Mouse (Mus musculus): Measurements from ENCODE around the gene Aurkaip1. TPM values are rescaled to one million over a fixed set of nuclear protein-coding genes. Genes with fewer than 3 reads are reported as not detected.
A peak's percentile ranks its signal among the peaks of the same experiment; 100 is the strongest.

Aurkaip1 gene
- polyA plus RNA-seq, 1 experiment from 2014 or later = 121 TPM

- WGBS (ENCODE audit: insufficient replicate concordance) = 89% methylated on average over 5 of the region's 5 CpGs
- Histone ChIP-seq H3K27me3 (ENCODE audit: control insufficient read depth, insufficient read depth, low read length) (peaks cover 5% of the 10 kb centered on the region; the same call in 1 of the 2 replicates), H3K4me3 (ENCODE audit: low read depth, low read length) (no peak overlapping the region), H3K4me1 (ENCODE audit: control insufficient read depth, insufficient read depth, low read length) (peaks cover 35% of the 10 kb centered on the region), H3K9me3 (replicated peaks; ENCODE audit: control insufficient read depth, low read length) (no peaks in the 10 kb centered on the region), H3K36me3 (ENCODE audit: control insufficient read depth, insufficient read depth, low read length) (no peaks in the 10 kb centered on the region; the same call in 1 of the 2 replicates), H3K27ac (ENCODE audit: low read depth, low read length) (no peak overlapping the region), H3K9ac (ENCODE audit: low read depth, low read length) (no peak overlapping the region), H3K4me2 (no peak overlapping the region)
- ATAC-seq (replicated peaks; ENCODE audit: insufficient number of reproducible peaks, low FRiP score, low TSS enrichment) = no peak
These were observed 12.2 kb downstream of the Aurkaip1 start for GRCm38 (mm10) chr4:155843231-155843630.

- ATAC-seq (replicated peaks; ENCODE audit: insufficient number of reproducible peaks, low FRiP score, low TSS enrichment) = peak; percentile 91
- no peaks in the 10 kb centered on the region for H3K9me3 ChIP-seq (replicated peaks; ENCODE audit: control insufficient read depth, low read length)
- peak within 1 kb of the TSS; percentile 84 for H3K9ac ChIP-seq (ENCODE audit: low read depth, low read length)
- no peaks in the 10 kb centered on the region for H3K36me3 ChIP-seq (ENCODE audit: control insufficient read depth, insufficient read depth, low read length)
- H3K4me2 ChIP-seq = peak within 1 kb of the TSS; percentile 98
- peak within 1 kb of the TSS; percentile 41; the same call in 1 of the 2 replicates for H3K27ac ChIP-seq (ENCODE audit: low read depth, low read length)
- H3K4me1 ChIP-seq (ENCODE audit: control insufficient read depth, insufficient read depth, low read length) = peaks cover 11% of the 10 kb centered on the region
- H3K4me3 ChIP-seq (ENCODE audit: low read depth, low read length) = peak within 1 kb of the TSS; percentile 83
- 2% methylated on average over 52 of the region's 65 CpGs for WGBS (ENCODE audit: insufficient replicate concordance)
- H3K27me3 ChIP-seq (ENCODE audit: control insufficient read depth, insufficient read depth, low read length) = no peaks in the 10 kb centered on the region
These were observed 16.0 kb downstream of the Aurkaip1 start, which contains the start of gene Dvl1 for GRCm38 (mm10) chr4:155846871-155847578. Gene Dvl1 (plus strand): TSS chr4:155847402.

GRCm38 (mm10) chr4:155847591-155848352 is 16.7 kb downstream of the Aurkaip1 start:
- peak; percentile 20; the same call in 1 of the 2 replicates for ATAC-seq (replicated peaks; ENCODE audit: insufficient number of reproducible peaks, low FRiP score, low TSS enrichment)
- no peaks in the 10 kb centered on the region for H3K36me3 ChIP-seq (ENCODE audit: control insufficient read depth, insufficient read depth, low read length)
- H3K4me1 ChIP-seq (ENCODE audit: control insufficient read depth, insufficient read depth, low read length) = peaks cover 11% of the 10 kb centered on the region
- peak overlapping the region; percentile 98 for H3K4me2 ChIP-seq
- H3K9ac ChIP-seq (ENCODE audit: low read depth, low read length) = peak overlapping the region; percentile 84
- H3K27me3 ChIP-seq (ENCODE audit: control insufficient read depth, insufficient read depth, low read length) = no peaks in the 10 kb centered on the region
- H3K9me3 ChIP-seq (replicated peaks; ENCODE audit: control insufficient read depth, low read length) = no peaks in the 10 kb centered on the region
- peak overlapping the region; percentile 41; the same call in 1 of the 2 replicates for H3K27ac ChIP-seq (ENCODE audit: low read depth, low read length)
- 3% methylated on average over 59 of the region's 69 CpGs for WGBS (ENCODE audit: insufficient replicate concordance)
- H3K4me3 ChIP-seq (ENCODE audit: low read depth, low read length) = peak overlapping the region; percentile 83

- ATAC-seq (replicated peaks; ENCODE audit: insufficient number of reproducible peaks, low FRiP score, low TSS enrichment) = no peak
- Histone ChIP-seq H3K4me1 (ENCODE audit: control insufficient read depth, insufficient read depth, low read length) (peaks cover 11% of the 10 kb centered on the region), H3K9me3 (replicated peaks; ENCODE audit: control insufficient read depth, low read length) (no peaks in the 10 kb centered on the region), H3K27ac (ENCODE audit: low read depth, low read length) (no peak overlapping the region), H3K4me2 (peak overlapping the region; percentile 98), H3K9ac (ENCODE audit: low read depth, low read length) (peak overlapping the region; percentile 84; the same call in 1 of the 2 replicates), H3K27me3 (ENCODE audit: control insufficient read depth, insufficient read depth, low read length) (no peaks in the 10 kb centered on the region), H3K4me3 (ENCODE audit: low read depth, low read length) (peak overlapping the region; percentile 83), H3K36me3 (ENCODE audit: control insufficient read depth, insufficient read depth, low read length) (no peaks in the 10 kb centered on the region)
- 64% methylated on average over 7 of the region's 7 CpGs for WGBS (ENCODE audit: insufficient replicate concordance)
These were observed 17.5 kb downstream of the Aurkaip1 start for GRCm38 (mm10) chr4:155848434-155849095.

- H3K9me3 ChIP-seq (replicated peaks; ENCODE audit: control insufficient read depth, low read length) = no peaks in the 10 kb centered on the region
These were observed 18.3 kb downstream of the Aurkaip1 start for GRCm38 (mm10) chr4:155849391-155849790.

GRCm38 (mm10) chr4:155849792-155850451 is 18.9 kb downstream of the Aurkaip1 start:
- WGBS (ENCODE audit: insufficient replicate concordance) = 91% methylated on average over 3 of the region's 3 CpGs
- peaks cover 2% of the 10 kb centered on the region; the same call in 1 of the 2 replicates for H3K36me3 ChIP-seq (ENCODE audit: control insufficient read depth, insufficient read depth, low read length)
- no peak overlapping the region for H3K9ac ChIP-seq (ENCODE audit: low read depth, low read length)
- no peaks in the 10 kb centered on the region for H3K27me3 ChIP-seq (ENCODE audit: control insufficient read depth, insufficient read depth, low read length)
- no peak for ATAC-seq (replicated peaks; ENCODE audit: insufficient number of reproducible peaks, low FRiP score, low TSS enrichment)
- H3K4me3 ChIP-seq (ENCODE audit: low read depth, low read length) = no peak overlapping the region
- H3K4me1 ChIP-seq (ENCODE audit: control insufficient read depth, insufficient read depth, low read length) = peaks cover 11% of the 10 kb centered on the region
- H3K9me3 ChIP-seq (replicated peaks; ENCODE audit: control insufficient read depth, low read length) = no peaks in the 10 kb centered on the region
- H3K4me2 ChIP-seq = no peak overlapping the region
- H3K27ac ChIP-seq (ENCODE audit: low read depth, low read length) = no peak overlapping the region

More at GRCm38 (mm10) chr4:155849391-155849790, 18.3 kb downstream of the Aurkaip1 start:
- H3K27me3 ChIP-seq (ENCODE audit: control insufficient read depth, insufficient read depth, low read length) = no peaks in the 10 kb centered on the region
- WGBS (ENCODE audit: insufficient replicate concordance) = 77% methylated on average over 2 of the region's 2 CpGs
- H3K4me2 ChIP-seq = no peak overlapping the region
- H3K36me3 ChIP-seq (ENCODE audit: control insufficient read depth, insufficient read depth, low read length) = no peaks in the 10 kb centered on the region; the same call in 1 of the 2 replicates
- no peak overlapping the region for H3K9ac ChIP-seq (ENCODE audit: low read depth, low read length)
- H3K27ac ChIP-seq (ENCODE audit: low read depth, low read length) = no peak overlapping the region
- no peak overlapping the region for H3K4me3 ChIP-seq (ENCODE audit: low read depth, low read length)
- no peak for ATAC-seq (replicated peaks; ENCODE audit: insufficient number of reproducible peaks, low FRiP score, low TSS enrichment)
- H3K4me1 ChIP-seq (ENCODE audit: control insufficient read depth, insufficient read depth, low read length) = peaks cover 11% of the 10 kb centered on the region

- H3K27me3 ChIP-seq (ENCODE audit: control insufficient read depth, insufficient read depth, low read length) = no peaks in the 10 kb centered on the region
- no peak overlapping the region for H3K4me2 ChIP-seq
- WGBS (ENCODE audit: insufficient replicate concordance) = 85% methylated on average over 3 of the region's 3 CpGs
- no peak for ATAC-seq (replicated peaks; ENCODE audit: insufficient number of reproducible peaks, low FRiP score, low TSS enrichment)
- H3K4me1 ChIP-seq (ENCODE audit: control insufficient read depth, insufficient read depth, low read length) = peaks cover 11% of the 10 kb centered on the region
- H3K9me3 ChIP-seq (replicated peaks; ENCODE audit: control insufficient read depth, low read length) = no peaks in the 10 kb centered on the region
- H3K9ac ChIP-seq (ENCODE audit: low read depth, low read length) = no peak overlapping the region
- H3K27ac ChIP-seq (ENCODE audit: low read depth, low read length) = no peak overlapping the region
- no peak overlapping the region for H3K4me3 ChIP-seq (ENCODE audit: low read depth, low read length)
- H3K36me3 ChIP-seq (ENCODE audit: control insufficient read depth, insufficient read depth, low read length) = peaks cover 13% of the 10 kb centered on the region
These were observed 20.3 kb downstream of the Aurkaip1 start for GRCm38 (mm10) chr4:155851368-155851767.

- 78% methylated on average over 2 of the region's 2 CpGs for WGBS (ENCODE audit: insufficient replicate concordance)
- Histone ChIP-seq H3K4me2 (no peak overlapping the region), H3K9me3 (replicated peaks; ENCODE audit: control insufficient read depth, low read length) (no peaks in the 10 kb centered on the region), H3K4me1 (ENCODE audit: control insufficient read depth, insufficient read depth, low read length) (peaks cover 11% of the 10 kb centered on the region), H3K36me3 (ENCODE audit: control insufficient read depth, insufficient read depth, low read length) (peaks cover 16% of the 10 kb centered on the region), H3K9ac (ENCODE audit: low read depth, low read length) (no peak overlapping the region), H3K4me3 (ENCODE audit: low read depth, low read length) (no peak overlapping the region), H3K27ac (ENCODE audit: low read depth, low read length) (no peak overlapping the region), H3K27me3 (ENCODE audit: control insufficient read depth, insufficient read depth, low read length) (no peaks in the 10 kb centered on the region)
- no peak for ATAC-seq (replicated peaks; ENCODE audit: insufficient number of reproducible peaks, low FRiP score, low TSS enrichment)
These were observed 20.9 kb downstream of the Aurkaip1 start for GRCm38 (mm10) chr4:155851951-155852411.

All from heart, embryonic 11.5 days (tissue).